Mouse (Mus musculus): ENCODE results near the gene Zbtb25. TPM values are rescaled to one million over a fixed set of nuclear protein-coding genes. Genes with fewer than 3 reads are reported as not detected.

Zbtb25 gene
- polyA plus RNA-seq, 1 experiment from 2014 or later, result 15.6 TPM

- no peaks in the 10 kb centered on the region for H3K27me3 ChIP-seq
- WGBS, result 86% methylated on average over 3 of the region's 3 CpGs
- no peak overlapping the region for H3K27ac ChIP-seq (replicated peaks)
- H3K4me2 ChIP-seq, result no peak overlapping the region
- no peak overlapping the region for H3K4me3 ChIP-seq
- no peak for ATAC-seq (ENCODE audit: low read depth)
- H3K9me3 ChIP-seq, result no peaks in the 10 kb centered on the region
- no peak overlapping the region; the same call in 1 of the 2 replicates for H3K9ac ChIP-seq
- H3K36me3 ChIP-seq, result no peaks in the 10 kb centered on the region
- peaks cover 36% of the 10 kb centered on the region for H3K4me1 ChIP-seq (replicated peaks)
Observed at GRCm38 (mm10) chr12:76366276-76366675, 3.1 kb downstream of the Zbtb25 start.

DNA sequence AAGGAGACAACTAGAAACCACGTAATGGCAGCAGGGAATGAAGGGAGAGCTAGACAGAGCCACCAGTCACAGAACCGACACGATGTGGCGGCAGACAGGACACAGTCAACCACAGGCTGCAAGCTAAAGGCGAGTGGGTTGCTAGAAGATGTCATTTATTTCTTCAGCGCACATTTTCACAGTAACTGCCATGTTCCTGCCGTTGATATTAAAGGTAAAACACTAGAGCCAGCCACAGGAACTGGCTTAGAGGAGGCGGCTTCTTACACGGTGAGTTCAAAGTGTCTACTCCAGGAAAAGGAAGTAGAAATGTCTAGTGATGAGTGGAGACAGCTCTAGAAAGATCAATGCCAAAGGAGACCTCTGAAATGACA is 7.1 kb downstream of the Zbtb25 start:
- 88% methylated on average over 9 of the region's 9 CpGs for WGBS
- ATAC-seq (ENCODE audit: low read depth), result no peak
- no peak overlapping the region for H3K4me2 ChIP-seq

DNA sequence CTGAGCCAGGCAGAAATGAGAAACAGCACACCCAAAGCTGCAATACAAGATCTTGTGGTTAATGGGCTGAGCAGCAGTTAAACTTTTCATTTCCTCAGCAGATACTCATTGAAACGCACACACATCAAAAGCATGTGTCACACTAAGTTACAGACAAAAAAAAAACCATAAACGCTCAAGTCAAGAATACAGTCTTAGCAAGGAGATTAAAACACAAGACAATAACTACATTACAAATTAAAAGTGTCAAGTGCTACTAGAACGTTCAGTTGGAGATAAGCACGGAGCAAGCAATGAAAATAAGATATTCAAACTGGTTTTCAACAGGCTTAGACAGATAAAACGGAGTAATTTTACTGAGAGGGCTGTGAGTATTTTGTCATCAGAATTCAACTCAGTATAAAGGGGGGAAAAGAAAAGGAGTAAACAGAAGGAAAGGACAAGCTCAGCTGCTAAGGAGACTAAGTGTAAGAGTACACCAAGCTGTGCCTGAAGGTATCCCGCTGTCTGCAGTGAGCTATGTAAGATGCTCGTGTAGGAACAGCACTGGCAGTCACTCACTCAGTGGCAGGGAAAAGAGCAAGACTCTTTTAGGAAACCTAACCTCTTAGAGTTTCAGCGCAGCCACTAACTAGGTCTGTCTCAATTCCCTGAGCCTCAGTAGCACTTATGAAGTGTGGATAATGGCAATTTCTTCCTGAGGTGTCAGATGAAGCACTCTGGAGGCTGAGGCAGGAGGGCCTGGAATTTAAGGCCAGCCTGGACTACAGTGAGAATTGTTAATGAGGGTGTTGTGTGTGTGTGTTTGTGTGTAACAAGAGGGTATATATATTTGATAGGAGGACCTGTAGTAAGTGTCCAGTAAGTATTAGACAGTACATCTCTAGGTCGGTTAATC is 7.7 kb downstream of the Zbtb25 start:
- ATAC-seq (ENCODE audit: low read depth), result no peak
- no peaks in the 10 kb centered on the region for H3K36me3 ChIP-seq
- no peak overlapping the region for H3K27ac ChIP-seq (replicated peaks)
- H3K4me3 ChIP-seq, result no peak overlapping the region
- H3K4me2 ChIP-seq, result no peak overlapping the region
- 64% methylated on average over 9 of the region's 9 CpGs for WGBS
- H3K9ac ChIP-seq, result no peak overlapping the region
- peaks cover 14% of the 10 kb centered on the region for H3K4me1 ChIP-seq (replicated peaks)
- H3K9me3 ChIP-seq, result no peaks in the 10 kb centered on the region
- no peaks in the 10 kb centered on the region for H3K27me3 ChIP-seq

More for the DNA sequence above, 7.1 kb downstream of the Zbtb25 start:
- peaks cover 21% of the 10 kb centered on the region for H3K4me1 ChIP-seq (replicated peaks)
- H3K27ac ChIP-seq (replicated peaks), result no peak overlapping the region
- H3K9ac ChIP-seq, result no peak overlapping the region
- no peaks in the 10 kb centered on the region for H3K36me3 ChIP-seq
- no peak overlapping the region for H3K4me3 ChIP-seq
- H3K9me3 ChIP-seq, result no peaks in the 10 kb centered on the region
- H3K27me3 ChIP-seq, result no peaks in the 10 kb centered on the region

- Histone ChIP-seq H3K27me3 (no peaks in the 10 kb centered on the region), H3K4me3 (no peak overlapping the region), H3K36me3 (no peaks in the 10 kb centered on the region), H3K9ac (no peak overlapping the region), H3K4me1 (replicated peaks) (peaks cover 8% of the 10 kb centered on the region; the same call in 1 of the 2 replicates), H3K4me2 (no peak overlapping the region), H3K9me3 (no peaks in the 10 kb centered on the region), H3K27ac (replicated peaks) (no peak overlapping the region)
- 45% methylated on average over 1 of the region's 1 CpGs for WGBS
- ATAC-seq (ENCODE audit: low read depth), result no peak
Observed at GRCm38 (mm10) chr12:76360868-76361267, 8.5 kb downstream of the Zbtb25 start.

DNA sequence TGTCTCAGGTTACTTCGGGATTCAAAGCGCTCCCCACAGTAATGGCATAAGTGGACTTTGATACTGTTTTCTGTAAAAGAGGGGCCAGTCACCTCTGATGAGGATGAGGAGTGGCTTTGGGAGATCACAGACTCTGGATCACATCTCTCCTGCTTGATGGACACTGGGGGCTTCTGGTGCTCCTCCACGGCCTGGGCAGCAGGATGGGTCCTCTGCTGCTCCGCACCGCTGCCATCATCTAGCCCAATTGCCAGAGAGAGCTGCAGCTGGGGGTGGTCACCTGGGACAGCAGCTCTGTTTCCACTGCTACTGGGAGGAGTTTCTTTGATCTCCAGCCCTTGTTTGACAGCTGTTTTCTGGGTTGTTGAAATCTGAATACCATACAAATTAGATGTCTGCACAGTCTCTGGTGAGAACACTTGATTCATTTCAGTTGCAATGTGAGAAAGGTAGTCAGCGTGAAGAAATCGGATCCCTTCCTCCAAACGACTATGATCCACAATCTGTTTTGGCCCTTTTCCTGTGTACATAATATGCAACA is 19.7 kb downstream of the Zbtb25 start:
- Histone ChIP-seq H3K9ac (no peak overlapping the region), H3K4me2 (no peak overlapping the region), H3K36me3 (peaks cover 42% of the 10 kb centered on the region), H3K9me3 (no peaks in the 10 kb centered on the region), H3K27me3 (no peaks in the 10 kb centered on the region), H3K4me3 (no peak overlapping the region), H3K27ac (replicated peaks) (no peak overlapping the region), H3K4me1 (replicated peaks) (no peaks in the 10 kb centered on the region)
- ATAC-seq (ENCODE audit: low read depth), result no peak
- 86% methylated on average over 8 of the region's 8 CpGs for WGBS

- H3K27me3 ChIP-seq, result no peaks in the 10 kb centered on the region
- no peak overlapping the region for H3K9ac ChIP-seq
- H3K4me2 ChIP-seq, result no peak overlapping the region
- no peak overlapping the region for H3K4me3 ChIP-seq
- peaks cover 29% of the 10 kb centered on the region for H3K36me3 ChIP-seq
- no peak overlapping the region for H3K27ac ChIP-seq (replicated peaks)
- H3K9me3 ChIP-seq, result no peaks in the 10 kb centered on the region
- H3K4me1 ChIP-seq (replicated peaks), result no peaks in the 10 kb centered on the region
- no peak for ATAC-seq (ENCODE audit: low read depth)
- 86% methylated on average over 5 of the region's 6 CpGs for WGBS
Observed at GRCm38 (mm10) chr12:76345759-76346455, 23.5 kb downstream of the Zbtb25 start.

- peak; percentile 56; the same call in 1 of the 2 replicates for ATAC-seq (ENCODE audit: low read depth)
- WGBS, result 3% methylated on average over 4 of the region's 4 CpGs
Observed at GRCm38 (mm10) chr12:76341080-76341479, 28.3 kb downstream of the Zbtb25 start.

DNA sequence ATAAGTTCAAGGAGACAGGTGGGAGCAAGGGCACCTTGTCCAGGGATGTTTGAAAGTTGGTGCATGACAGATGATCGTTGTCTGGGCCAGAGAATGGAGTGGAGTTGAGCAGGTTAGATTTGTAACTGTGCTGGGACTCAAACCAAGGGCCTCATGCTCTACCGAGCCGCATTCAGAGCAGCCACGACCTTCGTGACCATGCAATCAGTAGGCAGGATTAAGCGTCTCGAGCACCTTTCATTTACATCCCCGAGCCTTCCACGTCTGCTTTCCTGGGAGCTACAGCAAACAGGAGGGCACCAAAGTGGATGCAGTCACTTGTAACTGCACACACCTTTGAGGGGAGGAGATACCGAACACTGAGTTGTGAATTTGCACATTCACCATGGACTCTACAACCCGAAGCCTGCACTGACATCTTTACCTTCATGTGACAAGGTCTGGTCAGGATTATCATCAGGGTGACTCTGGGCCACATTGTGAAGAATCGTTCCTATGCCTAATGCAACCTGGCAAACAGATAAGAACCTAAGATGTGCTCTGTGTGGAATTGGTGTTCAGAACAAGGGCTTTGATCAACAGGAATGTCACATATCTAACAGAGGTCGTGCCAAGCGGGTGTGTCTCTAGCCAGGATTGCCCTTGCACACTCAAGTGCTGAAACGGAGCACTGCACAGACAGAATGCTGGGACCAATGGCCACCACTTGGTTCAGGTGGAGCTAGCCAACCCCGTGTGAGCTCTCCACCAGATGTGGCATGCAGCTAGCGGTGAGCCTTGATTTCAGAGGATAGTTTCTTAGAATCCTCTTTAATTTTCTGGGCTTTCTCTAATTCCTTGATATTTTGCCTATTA is 33.1 kb downstream of the Zbtb25 start:
- Histone ChIP-seq H3K27ac (replicated peaks) (no peak overlapping the region), H3K9ac (no peak overlapping the region), H3K27me3 (no peaks in the 10 kb centered on the region), H3K4me3 (no peak overlapping the region), H3K4me1 (replicated peaks) (no peaks in the 10 kb centered on the region), H3K4me2 (no peak overlapping the region), H3K9me3 (no peaks in the 10 kb centered on the region), H3K36me3 (no peaks in the 10 kb centered on the region)
- no peak for ATAC-seq (ENCODE audit: low read depth)
- WGBS, result 85% methylated on average over 17 of the region's 17 CpGs

More at GRCm38 (mm10) chr12:76341080-76341479, 28.3 kb downstream of the Zbtb25 start:
- Histone ChIP-seq H3K36me3 (no peaks in the 10 kb centered on the region), H3K27me3 (no peaks in the 10 kb centered on the region), H3K9ac (no peak overlapping the region), H3K4me1 (replicated peaks) (no peaks in the 10 kb centered on the region), H3K9me3 (no peaks in the 10 kb centered on the region), H3K27ac (replicated peaks) (no peak overlapping the region), H3K4me2 (no peak overlapping the region), H3K4me3 (no peak overlapping the region)

DNA sequence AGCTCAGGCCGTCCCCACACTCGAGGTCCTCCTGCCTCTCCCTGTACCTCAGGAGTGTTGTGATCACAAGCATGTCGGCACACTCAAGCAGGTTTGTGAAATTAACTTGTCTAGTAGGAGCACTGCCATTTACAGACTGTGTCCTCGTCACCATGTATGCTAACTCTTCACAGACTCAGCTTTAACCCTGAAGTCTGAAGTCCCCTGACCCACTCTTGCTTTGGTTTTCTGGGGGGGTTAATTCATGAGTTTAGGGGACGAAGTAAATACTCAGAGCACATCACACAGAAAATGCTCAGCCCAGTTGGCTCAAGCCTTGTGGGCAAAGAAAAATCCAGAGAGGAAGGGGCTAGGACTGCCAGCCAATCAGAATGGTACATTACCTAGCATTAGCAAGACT is 33.8 kb downstream of the Zbtb25 start:
- no peaks in the 10 kb centered on the region for H3K4me1 ChIP-seq (replicated peaks)
- H3K9me3 ChIP-seq, result no peaks in the 10 kb centered on the region
- H3K9ac ChIP-seq, result no peak overlapping the region
- H3K27me3 ChIP-seq, result no peaks in the 10 kb centered on the region
- ATAC-seq (ENCODE audit: low read depth), result no peak
- H3K36me3 ChIP-seq, result no peaks in the 10 kb centered on the region
- no peak overlapping the region for H3K4me3 ChIP-seq
- H3K27ac ChIP-seq (replicated peaks), result no peak overlapping the region
- 86% methylated on average over 5 of the region's 5 CpGs for WGBS
- no peak overlapping the region for H3K4me2 ChIP-seq

GRCm38 (mm10) chr12:76333688-76334087 is 35.7 kb downstream of the Zbtb25 start:
- no peak overlapping the region for H3K9ac ChIP-seq
- WGBS, result 89% methylated on average over 5 of the region's 5 CpGs
- no peaks in the 10 kb centered on the region for H3K4me1 ChIP-seq (replicated peaks)
- H3K9me3 ChIP-seq, result no peaks in the 10 kb centered on the region
- ATAC-seq (ENCODE audit: low read depth), result no peak
- no peak overlapping the region for H3K4me2 ChIP-seq
- H3K4me3 ChIP-seq, result no peak overlapping the region
- H3K27ac ChIP-seq (replicated peaks), result no peak overlapping the region
- 0 out of 2 replicates have a peak, but pooled peaks cover 8% of the 10 kb centered on the region for H3K36me3 ChIP-seq
- H3K27me3 ChIP-seq, result no peaks in the 10 kb centered on the region

DNA sequence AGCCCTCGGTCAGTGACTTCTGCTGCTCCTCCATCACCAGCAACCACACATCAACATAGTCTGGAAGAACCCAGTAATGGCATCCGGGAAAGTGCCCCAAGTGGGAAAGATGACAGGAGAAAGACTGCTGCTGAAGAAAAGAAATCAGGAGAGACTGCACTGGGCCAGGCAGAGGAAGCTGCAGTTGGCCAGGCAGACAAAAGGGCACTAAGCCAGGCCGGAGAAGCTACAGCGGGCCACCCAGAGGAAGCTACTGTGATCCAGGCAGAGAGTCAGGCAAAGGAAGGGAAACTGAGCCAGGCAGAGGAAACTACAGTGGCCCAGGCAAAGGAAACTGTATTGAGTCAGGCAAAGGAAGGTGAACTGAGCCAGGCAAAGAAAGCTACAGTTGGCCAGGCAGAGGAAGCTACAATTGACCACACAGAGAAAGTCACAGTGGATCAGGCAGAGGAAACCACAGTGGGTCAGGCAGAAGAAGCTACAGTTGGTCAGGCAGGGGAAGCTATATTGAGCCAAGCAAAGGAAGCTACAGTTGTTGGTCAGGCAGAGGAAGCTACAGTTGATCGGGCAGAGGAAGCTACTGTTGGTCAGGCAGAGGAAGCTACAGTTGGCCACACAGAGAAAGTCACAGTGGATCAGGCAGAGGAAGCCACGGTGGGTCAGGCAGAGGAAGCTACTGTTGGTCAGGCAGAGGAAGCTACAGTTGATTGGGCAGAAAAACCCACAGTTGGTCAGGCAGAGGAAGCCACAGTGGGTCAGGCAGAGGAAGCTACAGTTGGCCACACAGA is 40.6 kb downstream of the Zbtb25 start:
- Histone ChIP-seq H3K9me3 (no peaks in the 10 kb centered on the region), H3K4me1 (replicated peaks) (peaks cover 9% of the 10 kb centered on the region), H3K4me2 (no peak overlapping the region), H3K27ac (replicated peaks) (no peak overlapping the region), H3K9ac (no peak overlapping the region), H3K36me3 (peaks cover 18% of the 10 kb centered on the region; the same call in 1 of the 2 replicates), H3K4me3 (no peak overlapping the region), H3K27me3 (peaks cover 8% of the 10 kb centered on the region)
- 87% methylated on average over 6 of the region's 6 CpGs for WGBS
- no peak for ATAC-seq (ENCODE audit: low read depth)

All from neural tube, embryonic 13.5 days (tissue).